Mouse (Mus musculus): ENCODE measurements around the gene Ssxb10.
"Not testable (repeated sequence)": the region's sequence is repeated elsewhere in the genome, so short reads cannot be mapped to it uniquely, and the experiment has no call there.

DNA sequence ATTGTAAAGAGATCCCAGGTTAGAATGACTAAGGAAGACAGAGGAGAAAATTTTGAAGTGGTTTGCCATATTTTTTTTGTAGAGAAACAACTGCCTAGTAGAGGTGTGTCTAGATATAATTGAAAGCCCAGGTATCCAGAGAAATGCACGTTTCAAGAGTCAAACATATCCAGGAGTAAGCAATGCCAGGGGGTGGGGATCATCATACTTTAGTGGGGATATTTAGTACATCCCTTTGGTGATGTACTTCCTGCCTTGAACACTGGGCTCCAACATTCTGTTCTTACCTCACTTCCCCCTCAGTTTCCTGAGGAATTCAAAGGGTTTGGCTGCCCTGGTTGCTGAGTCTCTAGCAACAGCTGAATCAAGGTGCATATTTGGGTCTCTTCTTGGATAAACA, 39.5 kb downstream of the Ssxb10 start, which contains the start of gene Ssxb9:
- TF ChIP-seq EP300, CTCF (IDR thresholded peaks at IDR 0.05): not testable (repeated sequence)

Measured in lung, postnatal 0 days (tissue).